Mouse (Mus musculus) embryonic fibroblast, embryonic 13.5 days (primary cell): Measurements from ENCODE around the gene Slc34a1.

Experiments
- CTCF ChIP-seq: IDR thresholded peaks from 2 replicates; pipeline ENCODE4 v1.5.1; 2011; ENCODE audit warnings: mild to moderate bottlenecking, control low read depth, low read length, moderate library complexity, borderline replicate concordance; ENCODE audit not compliant: insufficient read depth
- POLR2A ChIP-seq: IDR thresholded peaks from 2 replicates; pipeline ENCODE4 v1.6.1; 2011; ENCODE audit warnings: low read depth, mild to moderate bottlenecking, control low read depth, low read length, moderate library complexity

GRCm38 (mm10) chr13:55391626-55392029, 6.4 kb upstream of the Slc34a1 start:
- TF ChIP-seq CTCF (no peak), POLR2A (no peak)
